ENCODE assay signal across 17 mouse cellular contexts in genomic region chr7:80604908-80605556, GRCm38 (mm10).
DNase-seq lines count a peak whose midpoint lies in the region; ATAC-seq and TF ChIP-seq lines count a peak whose summit lies in the region.
"Had no signal": no experiment of that assay in that cellular context is flagged by ENCODE, and none has a peak within 500 bp of the region (broad histone marks: within the 10 kb centered on the region; RNA-seq: fewer than 3 reads in every experiment).

No protein-coding gene starts in this region.

- H3K4me2 ChIP-seq in stomach, embryonic 15.5 days: no peak overlapping the region
- H3K4me2 ChIP-seq: heart, embryonic 11.5 days; liver, embryonic 15.5 days had no signal

- H3K27ac ChIP-seq in kidney, adult 2 months (ENCODE audit: insufficient read depth, low read depth, low read length): no peak overlapping the region
- H3K27ac ChIP-seq in stomach, embryonic 15.5 days: 0 out of 2 replicates have a peak overlapping the region, but pooled peaks have one; percentile 11
- H3K27ac ChIP-seq: liver, embryonic 15.5 days had no signal

- WGBS in kidney, adult 2 months: 61% methylated on average over 11 of the region's 11 CpGs
- 50% methylated on average over 11 of the region's 11 CpGs for whole genome bisulfite sequencing in stomach, embryonic 15.5 days

- peak; percentile 24 for DNase-seq in embryo, embryonic 10.5 days (ENCODE audit: low spot score)
- DNase-seq in embryo, embryonic 9.5 days (ENCODE audit: extremely low spot score): no peak
- peak; percentile 19 for DNase-seq in kidney, adult 2 months
- no peak for DNase-seq in kidney, adult 9 months
- DNase-seq in lung, postnatal 10 days: peak; percentile 55
- no peak for DNase-seq in lung, postnatal 25 days (ENCODE audit: low spot score)
- no peak for DNase-seq in thymus, postnatal 36 days
- DNase-seq: cerebellum, adult 11 months; gastrocnemius, postnatal 14 days; heart, postnatal 36 days; layer of hippocampus, postnatal 36 days; left cerebral cortex, postnatal 4 days had no signal

- no peak for ATAC-seq in stomach, embryonic 15.5 days (ENCODE audit: insufficient read depth, low FRiP score, low read depth)
- ATAC-seq: inflammation-experienced regulatory T-cells, adult 6 months; Patski had no signal

- no peak for TF ChIP-seq CTCF in kidney, adult 2 months (conservative IDR thresholded peaks at IDR 0.05; ENCODE audit: insufficient read depth, insufficient read length, low read depth, low read length)

- H3K4me3 ChIP-seq in kidney, adult 2 months (ENCODE audit: insufficient read depth, low read depth, low read length): no peak overlapping the region
- no peak overlapping the region for H3K4me3 ChIP-seq in stomach, embryonic 15.5 days (replicated peaks)
- H3K4me3 ChIP-seq: liver, embryonic 15.5 days had no signal

- no peaks in the 10 kb centered on the region for H3K4me1 ChIP-seq in kidney, adult 2 months (ENCODE audit: control insufficient read depth, insufficient read depth, low read length)
- 0 out of 2 replicates have a peak, but pooled peaks cover 3% of the 10 kb centered on the region for H3K4me1 ChIP-seq in stomach, embryonic 15.5 days
- H3K4me1 ChIP-seq: liver, embryonic 15.5 days had no signal

- H3K27me3 ChIP-seq in kidney, adult 2 months (replicated peaks; ENCODE audit: control insufficient read depth, insufficient read depth, low read length): no peaks in the 10 kb centered on the region
- H3K27me3 ChIP-seq in stomach, embryonic 15.5 days (replicated peaks): no peaks in the 10 kb centered on the region
- H3K27me3 ChIP-seq: liver, embryonic 15.5 days; Patski had no signal

- H3K36me3 ChIP-seq in kidney, adult 2 months (ENCODE audit: control insufficient read depth, insufficient read depth, low read length): no peaks in the 10 kb centered on the region
- H3K36me3 ChIP-seq in stomach, embryonic 15.5 days: no peaks in the 10 kb centered on the region
- H3K36me3 ChIP-seq: liver, embryonic 15.5 days had no signal

- no peaks in the 10 kb centered on the region for H3K9me3 ChIP-seq in stomach, embryonic 15.5 days
- H3K9me3 ChIP-seq: liver, embryonic 15.5 days had no signal

- no peak for TF ChIP-seq POLR2A in kidney, adult 2 months (IDR thresholded peaks at IDR 0.05; ENCODE audit: low read depth, low read length)

- H3K9ac ChIP-seq in stomach, embryonic 15.5 days: no peak overlapping the region
- H3K9ac ChIP-seq: liver, embryonic 15.5 days had no signal

Comparison
In these comparisons a context has a peak if more than half of its experiments do, and no peak if none do; other contexts are left out.
1. DNase-seq: peak in embryo, embryonic 10.5 days (single experiment), kidney, adult 2 months (single experiment) and lung, postnatal 10 days (single experiment); none in embryo, embryonic 9.5 days (single experiment), kidney, adult 9 months (single experiment), lung, postnatal 25 days (single experiment) and thymus, postnatal 36 days (0 of 2).